Mouse (Mus musculus) small intestine, adult 2 months (tissue): Measurements from ENCODE around the gene Itpkc. TPM values are rescaled to one million over a fixed set of nuclear protein-coding genes. Genes with fewer than 3 reads are reported as not detected.
A peak's percentile ranks its signal among the peaks of the same experiment; 100 is the strongest.

Experiments used
- H3K27ac ChIP-seq: fragments of 200-500 bp; 2 replicates; pipeline ENCODE4 v1.5.1; 2012; ENCODE audit warnings: low read depth, low read length, control low read depth, inconsistent platforms; ENCODE audit not compliant: insufficient read depth
- H3K27me3 ChIP-seq: fragments of 200-500 bp; 2 replicates; pipeline ENCODE4 v1.6.1; 2012; ENCODE audit warnings: mild to moderate bottlenecking, moderate library complexity, low read length, inconsistent platforms; ENCODE audit not compliant: control insufficient read depth, insufficient read depth
- H3K36me3 ChIP-seq: fragments of 200-500 bp; 2 replicates; pipeline ENCODE4 v1.6.1; 2012; ENCODE audit warnings: mild to moderate bottlenecking, low read length, control low read depth, inconsistent platforms; ENCODE audit not compliant: control insufficient read depth, insufficient read depth
- H3K4me1 ChIP-seq: fragments of 200-500 bp; 2 replicates; pipeline ENCODE4 v1.6.1; 2012; ENCODE audit warnings: low read length, inconsistent platforms, mixed read lengths; ENCODE audit not compliant: control insufficient read depth, insufficient read depth, insufficient read length
- H3K4me3 ChIP-seq: fragments of 200-500 bp; 2 replicates; pipeline ENCODE4 v1.5.1; 2012; ENCODE audit warnings: low read depth, mild to moderate bottlenecking, control low read depth, inconsistent platforms, low read length, moderate library complexity
- CTCF ChIP-seq: fragments of 200-500 bp; IDR thresholded peaks from 2 replicates; pipeline ENCODE4 v1.5.1; 2012; ENCODE audit warnings: low read depth, mild to moderate bottlenecking, control low read depth, inconsistent platforms, low read length, moderate library complexity, mixed read lengths; ENCODE audit not compliant: insufficient replicate concordance, insufficient read length; ENCODE audit errors: extremely low read depth
- POLR2A ChIP-seq: fragments of 200-500 bp; IDR thresholded peaks from 2 replicates; pipeline ENCODE4 v1.6.1; 2012; ENCODE audit warnings: low read depth, mild to moderate bottlenecking, control low read depth, inconsistent platforms, low read length, moderate library complexity
- WGBS: fragments of 180-500 bp; shearing (Covaris S2); methylation state at CpG from one replicate; pipeline ENCODE4 v1.1.7; 2018; 5-methylcytosine and 5-hydroxymethylcytosine counted together
- polyA plus RNA-seq: library from polyadenylated mRNA; depleted of rRNA; stranded (reverse); fragments of >200 nt; gene quantifications from 2 replicates; pipeline ENCODE4 v1.2.3, GENCODE M21; 2012

Gene Itpkc
- polyA plus RNA-seq, 1 experiment, result 44.6 TPM

- no peak overlapping the region for H3K27ac ChIP-seq
- peaks cover 8% of the 10 kb centered on the region; the same call in 1 of the 2 replicates for H3K4me1 ChIP-seq
- TF ChIP-seq CTCF (no peak), POLR2A (no peak)
- no peaks in the 10 kb centered on the region for H3K27me3 ChIP-seq
- 91% methylated on average over 15 of the region's 15 CpGs for WGBS
- H3K36me3 ChIP-seq, result peaks cover 31% of the 10 kb centered on the region
- no peak overlapping the region for H3K4me3 ChIP-seq
Measured at GRCm38 (mm10) chr7:27174496-27174895, 54.0 kb downstream of the Itpkc start.

GRCm38 (mm10) chr7:27170981-27171380 is 57.5 kb downstream of the Itpkc start:
- H3K27me3 ChIP-seq, result no peaks in the 10 kb centered on the region
- H3K4me3 ChIP-seq, result no peak overlapping the region
- H3K27ac ChIP-seq, result no peak overlapping the region
- TF ChIP-seq POLR2A (no peak), CTCF (no peak)
- peaks cover 31% of the 10 kb centered on the region for H3K36me3 ChIP-seq
- 86% methylated on average over 3 of the region's 3 CpGs for WGBS
- H3K4me1 ChIP-seq, result peaks cover 6% of the 10 kb centered on the region; the same call in 1 of the 2 replicates

GRCm38 (mm10) chr7:27168371-27168770 is 60.1 kb downstream of the Itpkc start:
- H3K27me3 ChIP-seq, result no peaks in the 10 kb centered on the region
- H3K36me3 ChIP-seq, result peaks cover 17% of the 10 kb centered on the region
- H3K4me3 ChIP-seq, result no peak overlapping the region
- peak overlapping the region; percentile 95; the same call in 1 of the 2 replicates for H3K27ac ChIP-seq
- 88% methylated on average over 5 of the region's 5 CpGs for WGBS
- H3K4me1 ChIP-seq, result peaks cover 22% of the 10 kb centered on the region
- no peak for TF ChIP-seq CTCF
- no peak for TF ChIP-seq POLR2A

- no peak for TF ChIP-seq POLR2A
- no peak for TF ChIP-seq CTCF
- Histone ChIP-seq H3K4me3 (peak overlapping the region; percentile 81), H3K27ac (peak overlapping the region; percentile 95), H3K36me3 (peaks cover 10% of the 10 kb centered on the region), H3K4me1 (peaks cover 28% of the 10 kb centered on the region), H3K27me3 (no peaks in the 10 kb centered on the region)
- WGBS, result 64% methylated on average over 11 of the region's 11 CpGs
Measured at GRCm38 (mm10) chr7:27167475-27168094, 60.9 kb downstream of the Itpkc start.

GRCm38 (mm10) chr7:27166614-27167474 is 61.6 kb downstream of the Itpkc start, which contains the start of gene Egln2:
Egln2 (minus strand) TSS chr7:27166802.
- Histone ChIP-seq H3K27ac (peak within 1 kb of the TSS; percentile 95), H3K36me3 (peaks cover 5% of the 10 kb centered on the region), H3K4me3 (peak within 1 kb of the TSS; percentile 81), H3K4me1 (peaks cover 28% of the 10 kb centered on the region), H3K27me3 (no peaks in the 10 kb centered on the region)
- TF ChIP-seq POLR2A (no peak; the same call in 1 of the 2 replicates), CTCF (no peak)
- 1% methylated on average over 61 of the region's 61 CpGs for WGBS

- 0% methylated on average over 43 of the region's 43 CpGs for WGBS
- no peaks in the 10 kb centered on the region for H3K27me3 ChIP-seq
- TF ChIP-seq CTCF, result no peak
- peak; percentile 50; the same call in 1 of the 2 replicates for TF ChIP-seq POLR2A
- H3K4me1 ChIP-seq, result peaks cover 28% of the 10 kb centered on the region
- peak overlapping the region; percentile 81 for H3K4me3 ChIP-seq
- peaks cover 4% of the 10 kb centered on the region; the same call in 1 of the 2 replicates for H3K36me3 ChIP-seq
- H3K27ac ChIP-seq, result peak overlapping the region; percentile 93
Measured at GRCm38 (mm10) chr7:27166229-27166613, 62.2 kb downstream of the Itpkc start.

GRCm38 (mm10) chr7:27165696-27166095 is 62.8 kb downstream of the Itpkc start:
- 1% methylated on average over 8 of the region's 8 CpGs for WGBS

More at GRCm38 (mm10) chr7:27165696-27166095, 62.8 kb downstream of the Itpkc start:
- no peak for TF ChIP-seq CTCF
- TF ChIP-seq POLR2A, result no peak
- peaks cover 2% of the 10 kb centered on the region; the same call in 1 of the 2 replicates for H3K36me3 ChIP-seq
- H3K27ac ChIP-seq, result peak overlapping the region; percentile 93
- H3K4me3 ChIP-seq, result peak overlapping the region; percentile 81
- H3K4me1 ChIP-seq, result peaks cover 31% of the 10 kb centered on the region
- H3K27me3 ChIP-seq, result no peaks in the 10 kb centered on the region
